19 mouse cellular contexts compared by ENCODE assay signal in genomic region chrX:135956988-135957690, GRCm38 (mm10). TPM values are rescaled to one million over a fixed set of nuclear protein-coding genes. Genes with fewer than 3 reads are reported as not detected.
A peak's percentile ranks its signal among the peaks of the same experiment; 100 is the strongest.
DNase-seq lines count a peak whose midpoint lies in the region; ATAC-seq and TF ChIP-seq lines count a peak whose summit lies in the region.
"Had no signal": no experiment of that assay in that cellular context is flagged by ENCODE, and none has a peak within 500 bp of the region (broad histone marks: within the 10 kb centered on the region; RNA-seq: fewer than 3 reads in every experiment).

No protein-coding gene starts in this region.

- H3K9ac ChIP-seq in hindbrain, embryonic 13.5 days: no peak overlapping the region
- H3K9ac ChIP-seq in midbrain, embryonic 15.5 days: no peak overlapping the region
- H3K9ac ChIP-seq: embryonic facial prominence, embryonic 12.5 days; limb, embryonic 13.5 days; liver, embryonic 15.5 days had no signal

- WGBS in hindbrain, embryonic 13.5 days: 68% methylated on average over 1 of the region's 1 CpGs
- WGBS in midbrain, embryonic 15.5 days: 36% methylated on average over 1 of the region's 1 CpGs

- H3K36me3 ChIP-seq in hindbrain, embryonic 13.5 days: no peaks in the 10 kb centered on the region
- no peaks in the 10 kb centered on the region for H3K36me3 ChIP-seq in midbrain, embryonic 15.5 days (replicated peaks)
- H3K36me3 ChIP-seq: embryonic facial prominence, embryonic 12.5 days; limb, embryonic 13.5 days; liver, embryonic 15.5 days had no signal

- H3K27ac ChIP-seq in hindbrain, embryonic 13.5 days: peak overlapping the region; percentile 79; the same call in 1 of the 2 replicates
- peak overlapping the region; percentile 86 for H3K27ac ChIP-seq in midbrain, embryonic 15.5 days
- no peak overlapping the region for H3K27ac ChIP-seq in gastrocnemius, adult 2 months
- H3K27ac ChIP-seq: embryonic facial prominence, embryonic 12.5 days; layer of hippocampus, adult 2 months; limb, embryonic 13.5 days; liver, embryonic 15.5 days had no signal

- ATAC-seq in hindbrain, embryonic 13.5 days (ENCODE audit: low FRiP score): peak; percentile 91
- ATAC-seq in midbrain, embryonic 15.5 days (replicated peaks): peak; percentile 93
- ATAC-seq: activated CD4-positive, CD25-positive, alpha-beta regulatory T cell, adult 4 months; intestine, postnatal 0 days; lung, postnatal 0 days had no signal

- no peaks in the 10 kb centered on the region for H3K27me3 ChIP-seq in hindbrain, embryonic 13.5 days
- no peaks in the 10 kb centered on the region for H3K27me3 ChIP-seq in midbrain, embryonic 15.5 days (replicated peaks)
- H3K27me3 ChIP-seq: embryonic facial prominence, embryonic 12.5 days; limb, embryonic 13.5 days; liver, embryonic 15.5 days had no signal

- H3K4me1 ChIP-seq in hindbrain, embryonic 13.5 days (replicated peaks): peaks cover 9% of the 10 kb centered on the region
- peaks cover 8% of the 10 kb centered on the region for H3K4me1 ChIP-seq in midbrain, embryonic 15.5 days
- H3K4me1 ChIP-seq: embryonic facial prominence, embryonic 12.5 days; limb, embryonic 13.5 days; liver, embryonic 15.5 days had no signal

- TF ChIP-seq CTCF in gastrocnemius, adult 2 months (IDR thresholded peaks at IDR 0.05): no peak

- intact Hi-C loops in gastrocnemius, adult 2 months (cut with DNase I): no loop called here

- no peak overlapping the region for H3K4me2 ChIP-seq in hindbrain, embryonic 13.5 days
- H3K4me2 ChIP-seq in midbrain, embryonic 15.5 days: no peak overlapping the region
- H3K4me2 ChIP-seq: embryonic facial prominence, embryonic 12.5 days; limb, embryonic 13.5 days; liver, embryonic 15.5 days had no signal

- H3K9me3 ChIP-seq in hindbrain, embryonic 13.5 days: no peaks in the 10 kb centered on the region
- no peaks in the 10 kb centered on the region for H3K9me3 ChIP-seq in midbrain, embryonic 15.5 days
- H3K9me3 ChIP-seq: embryonic facial prominence, embryonic 12.5 days; limb, embryonic 13.5 days; liver, embryonic 15.5 days had no signal

- DNase-seq in retina, postnatal 1 day: peak; percentile 14
- DNase-seq in retina, embryonic 14.5 days (ENCODE audit: low spot score): no peak
- no peak for DNase-seq in gastrocnemius, adult 2 months
- no peak for DNase-seq in gastrocnemius, postnatal 25 days
- no peak for DNase-seq in yolk sac, embryonic 10.5 days (ENCODE audit: low spot score)
- DNase-seq: adrenal gland, postnatal 14 days; cerebellum, adult 8-10 months; heart, adult 18-20 months; heart, postnatal 4 days; right cerebral cortex, postnatal 25 days had no signal

- H3K4me3 ChIP-seq in hindbrain, embryonic 13.5 days: no peak overlapping the region
- H3K4me3 ChIP-seq in midbrain, embryonic 15.5 days: no peak overlapping the region
- H3K4me3 ChIP-seq in gastrocnemius, adult 2 months: no peak overlapping the region
- H3K4me3 ChIP-seq: embryonic facial prominence, embryonic 12.5 days; layer of hippocampus, adult 2 months; limb, embryonic 13.5 days; liver, embryonic 15.5 days had no signal

RNA-seq across cellular contexts. Expression of gene Arxes2, which starts 36.5 kb away (rescaled TPM):
- polyA plus RNA-seq in hindbrain, embryonic 13.5 days (2015; fragmentation: Nextera tagmentation; extraction: Ambion mirVana): 228 and 234 TPM in 2 replicates
- polyA plus RNA-seq in midbrain, embryonic 15.5 days (2015; fragmentation: Nextera tagmentation; extraction: Ambion mirVana): 299 and 305 TPM in 2 replicates
- total RNA-seq in gastrocnemius, adult 2 months (2021): under 1 TPM in 1 of 2 experiments, not detected in 1; 0.56 TPM
- total RNA-seq in gastrocnemius, postnatal 25 days (2021): 1 to 10 TPM in 1 of 2 experiments, under 1 TPM in 1; 0.20 to 2.2 TPM
